Comparison of ENCODE assay signal across 19 mouse cellular contexts in genomic region chr13:30738310-30738840, GRCm38 (mm10). TPM values are rescaled to one million over a fixed set of nuclear protein-coding genes. Genes with fewer than 3 reads are reported as not detected.
DNase-seq lines count a peak whose midpoint lies in the region; ATAC-seq and TF ChIP-seq lines count a peak whose summit lies in the region.
"Had no signal": no experiment of that assay in that cellular context is flagged by ENCODE, and none has a peak within 500 bp of the region (broad histone marks: within the 10 kb centered on the region; RNA-seq: fewer than 3 reads in every experiment).

No protein-coding gene starts in this region.

- no peak for DNase-seq in left cerebral cortex, adult 2 months (ENCODE audit: extremely low spot score in 1 of 2, low spot score in 2 of 2)
- DNase-seq in T-cell, adult 2 months (ENCODE audit: low spot score) = no peak
- DNase-seq in kidney, adult 8-10 months = no peak
- DNase-seq: adrenal gland, postnatal 10 days; cerebellum, adult 11-12 months; cerebellum, adult 9-10 months; cerebellum, postnatal 25 days; gastrocnemius, postnatal 14 days; heart, postnatal 36 days had no signal

- ATAC-seq in granulocyte monocyte progenitor cell, adult 5-6 weeks (replicated peaks; ENCODE audit: poor library complexity, severe bottlenecking) = peak; percentile 96
- peak; percentile 92 for ATAC-seq in megakaryocyte, adult 5-6 weeks (ENCODE audit: poor library complexity, severe bottlenecking)
- peak; percentile 80 for ATAC-seq in monocyte, adult 5-6 weeks (replicated peaks; ENCODE audit: insufficient number of reproducible peaks, low FRiP score, low TSS enrichment, poor library complexity, severe bottlenecking)
- ATAC-seq: forebrain, embryonic 14.5 days; intestine, postnatal 0 days had no signal

- no peak for TF ChIP-seq CTCF in bone marrow macrophage, adult 2 months (IDR thresholded peaks at IDR 0.05; ENCODE audit: low read depth, low read length)
- no peak for TF ChIP-seq CTCF in left cerebral cortex, adult 2 months (IDR thresholded peaks at IDR 0.05)

- intact Hi-C loops in left cerebral cortex, adult 2 months (cut with DNase I) = no loop called here

- no peak overlapping the region for H3K4me3 ChIP-seq in bone marrow macrophage, adult 2 months (ENCODE audit: insufficient read depth, low read length)
- no peak overlapping the region for H3K4me3 ChIP-seq in left cerebral cortex, adult 2 months
- H3K4me3 ChIP-seq: embryonic facial prominence, embryonic 10.5 days; heart, embryonic 13.5 days; hindbrain, embryonic 13.5 days had no signal

- H3K4me1 ChIP-seq in bone marrow macrophage, adult 2 months (ENCODE audit: control insufficient read depth, insufficient read depth, low read length) = peaks cover 18% of the 10 kb centered on the region
- H3K4me1 ChIP-seq: embryonic facial prominence, embryonic 10.5 days; heart, embryonic 13.5 days; hindbrain, embryonic 13.5 days had no signal

- no peak for TF ChIP-seq POLR2A in bone marrow macrophage, adult 2 months (IDR thresholded peaks at IDR 0.05; ENCODE audit: borderline replicate concordance, low read depth, low read length)

- H3K27ac ChIP-seq in bone marrow macrophage, adult 2 months (ENCODE audit: insufficient read depth, low read depth, low read length) = peak overlapping the region; percentile 33
- no peak overlapping the region for H3K27ac ChIP-seq in left cerebral cortex, adult 2 months
- H3K27ac ChIP-seq: embryonic facial prominence, embryonic 10.5 days; heart, embryonic 13.5 days; hindbrain, embryonic 13.5 days had no signal

RNA-seq across cellular contexts. Expression of gene Irf4, which starts 10.7 kb away (rescaled TPM):
- polyA plus RNA-seq in bone marrow macrophage, adult 2 months (2012; ENCODE audit: insufficient read depth, insufficient read length, missing spikeins) = 7.5 and 9.3 TPM in 2 replicates
- total RNA-seq in granulocyte monocyte progenitor cell, adult 5-6 weeks (2014; fragmentation: Nextera tagmentation) = not detected in 2 replicates
- total RNA-seq in granulocyte monocyte progenitor cell, adult 5-6 weeks (2017) = 0.26 and 0.36 TPM in 2 replicates
- 13.0 and 14.1 TPM in 2 replicates for total RNA-seq in megakaryocyte, adult 5-6 weeks (2015)
- 12.4 and 13.4 TPM in 2 replicates for total RNA-seq in megakaryocyte, adult 5-6 weeks (2017)
- 25.5 to 42.0 TPM (median 29.8 TPM) in 3 replicates for total RNA-seq in monocyte, adult 5-6 weeks (2017)
- total RNA-seq in left cerebral cortex, adult 2 months (2021) = under 1 TPM; 0.32 to 0.58 TPM
- polyA plus RNA-seq: G1E had no signal

Comparison
In these comparisons a context has a peak if more than half of its experiments do, and no peak if none do; other contexts are left out.
1. RNA of gene Irf4, which starts 10.7 kb away (total RNA-seq): 25.5 to 42.0 TPM in monocyte, adult 5-6 weeks and 12.4 to 14.1 TPM in megakaryocyte, adult 5-6 weeks; 0.32 to 0.58 TPM in left cerebral cortex, adult 2 months and 0.26 to 0.36 TPM in granulocyte monocyte progenitor cell, adult 5-6 weeks; every median in the first group is over 4 times any median in the second.
2. Peak in every context shown above with its lines, with median percentiles within 50 percentile points of each other: ATAC-seq.